Mouse (Mus musculus) liver, adult 2 months (tissue): ENCODE measurements around the gene Gm26620.

ENCODE experiments used
- CTCF ChIP-seq: fragments of 200-500 bp; IDR thresholded peaks from 2 replicates; pipeline ENCODE4 v1.5.1; 2011; ENCODE audit warnings: low read depth, low read length, control low read depth
- POLR2A ChIP-seq: fragments of 200-500 bp; IDR thresholded peaks from 2 replicates; pipeline ENCODE4 v1.6.1; 2011; ENCODE audit warnings: low read length, control low read depth; ENCODE audit not compliant: insufficient read depth; ENCODE audit errors: extremely low read depth

DNA sequence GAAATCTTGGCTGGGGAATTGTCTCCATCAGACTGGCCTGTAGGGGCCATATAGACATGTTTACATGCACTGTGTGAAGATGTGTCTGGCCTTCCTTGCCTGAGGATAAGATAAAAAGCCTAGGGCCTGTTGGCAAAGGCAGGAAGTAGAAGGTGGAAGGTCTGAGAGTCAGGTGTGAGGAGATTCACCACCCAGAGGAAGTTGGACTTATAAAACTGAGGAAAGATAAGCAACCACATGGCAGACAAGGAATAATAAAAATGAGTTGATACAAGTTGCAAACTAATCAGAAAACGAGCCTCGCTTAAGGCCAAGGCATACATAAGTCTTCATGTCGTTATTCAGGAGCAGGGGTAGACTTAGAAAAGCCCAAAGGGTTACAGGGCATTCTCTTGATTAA lies 9.2 kb upstream of the Gm26620 start:
- TF ChIP-seq CTCF = no peak
- TF ChIP-seq POLR2A = no peak
